Mouse (Mus musculus) erythroblast, embryonic 14.5 days (primary cell): Measurements from ENCODE around the gene Iffo2. TPM values are rescaled to one million over a fixed set of nuclear protein-coding genes. Genes with fewer than 3 reads are reported as not detected.

Source experiments
- H3K27me3 ChIP-seq: 2 replicates; pipeline ENCODE4 v1.6.1; 2012; ENCODE audit warnings: inconsistent platforms; ENCODE audit not compliant: control insufficient read depth
- H3K36me3 ChIP-seq: 2 replicates; pipeline ENCODE4 v1.6.1; 2012; ENCODE audit warnings: mild to moderate bottlenecking, inconsistent platforms; ENCODE audit not compliant: control insufficient read depth
- H3K4me1 ChIP-seq: 2 replicates; pipeline ENCODE4 v1.6.1; 2012; ENCODE audit warnings: inconsistent platforms; ENCODE audit not compliant: control insufficient read depth
- H3K4me3 ChIP-seq: replicated peaks from 2 replicates; pipeline ENCODE3; 2012; ENCODE audit warnings: moderate library complexity, mild to moderate bottlenecking, inconsistent platforms
- H3K9me3 ChIP-seq: 2 replicates; pipeline ENCODE4 v1.6.1; 2012; ENCODE audit warnings: low read length, inconsistent platforms, mixed read lengths; ENCODE audit not compliant: control insufficient read depth
- GATA1 ChIP-seq: IDR thresholded peaks from 2 replicates; pipeline ENCODE4 v1.6.1; 2012; ENCODE audit warnings: low read length, inconsistent platforms, mixed read lengths
- TAL1 ChIP-seq: IDR thresholded peaks from 3 replicates; pipeline ENCODE4 v1.6.1; 2012; ENCODE audit warnings: low read length, inconsistent platforms, mixed read lengths
- polyA plus RNA-seq: library from polyadenylated mRNA; stranded (reverse); fragments of >175 nt; gene quantifications from 2 replicates; pipeline ENCODE4 v1.2.3, GENCODE M21; 2012

The Iffo2 gene
- polyA plus RNA-seq, 1 experiment = not detected

GRCm38 (mm10) chr4:139583629-139584245 lies 53.4 kb downstream of the Iffo2 start:
- H3K9me3 ChIP-seq = no peaks in the 10 kb centered on the region
- no peak for TF ChIP-seq TAL1
- TF ChIP-seq GATA1 = no peak
- no peak overlapping the region for H3K4me3 ChIP-seq
- no peaks in the 10 kb centered on the region; the same call in none of the 2 replicates for H3K4me1 ChIP-seq
- peaks cover 10% of the 10 kb centered on the region for H3K27me3 ChIP-seq
- no peaks in the 10 kb centered on the region for H3K36me3 ChIP-seq

GRCm38 (mm10) chr4:139584704-139585103 lies 54.4 kb downstream of the Iffo2 start:
- Histone ChIP-seq H3K4me1 (no peaks in the 10 kb centered on the region; the same call in none of the 2 replicates), H3K9me3 (no peaks in the 10 kb centered on the region), H3K4me3 (no peak overlapping the region), H3K27me3 (peaks cover 3% of the 10 kb centered on the region; the same call in 1 of the 2 replicates), H3K36me3 (no peaks in the 10 kb centered on the region)
- TF ChIP-seq GATA1 = no peak
- no peak for TF ChIP-seq TAL1

GRCm38 (mm10) chr4:139585713-139586112 lies 55.4 kb downstream of the Iffo2 start:
- Histone ChIP-seq H3K27me3 (peaks cover under 1% of the 10 kb centered on the region; the same call in 1 of the 2 replicates), H3K9me3 (no peaks in the 10 kb centered on the region), H3K36me3 (no peaks in the 10 kb centered on the region), H3K4me1 (no peaks in the 10 kb centered on the region; the same call in none of the 2 replicates), H3K4me3 (no peak overlapping the region)
- TF ChIP-seq GATA1 (no peak), TAL1 (no peak)

- TF ChIP-seq TAL1 (no peak), GATA1 (no peak)
Observed at GRCm38 (mm10) chr4:139587370-139587769, 57.0 kb downstream of the Iffo2 start.

GRCm38 (mm10) chr4:139587773-139588172 lies 57.4 kb downstream of the Iffo2 start:
- Histone ChIP-seq H3K36me3 (no peaks in the 10 kb centered on the region), H3K4me3 (no peak overlapping the region), H3K27me3 (no peaks in the 10 kb centered on the region), H3K9me3 (no peaks in the 10 kb centered on the region), H3K4me1 (no peaks in the 10 kb centered on the region; the same call in none of the 2 replicates)
- TF ChIP-seq TAL1 = no peak
- no peak for TF ChIP-seq GATA1

More at GRCm38 (mm10) chr4:139587370-139587769, 57.0 kb downstream of the Iffo2 start:
- Histone ChIP-seq H3K9me3 (no peaks in the 10 kb centered on the region), H3K4me1 (no peaks in the 10 kb centered on the region; the same call in none of the 2 replicates), H3K4me3 (no peak overlapping the region), H3K27me3 (no peaks in the 10 kb centered on the region), H3K36me3 (no peaks in the 10 kb centered on the region)

- H3K9me3 ChIP-seq = no peaks in the 10 kb centered on the region
- no peaks in the 10 kb centered on the region for H3K36me3 ChIP-seq
- H3K4me1 ChIP-seq = no peaks in the 10 kb centered on the region; the same call in none of the 2 replicates
- no peak overlapping the region for H3K4me3 ChIP-seq
- H3K27me3 ChIP-seq = no peaks in the 10 kb centered on the region
- no peak for TF ChIP-seq TAL1
Observed at GRCm38 (mm10) chr4:139589351-139590027, 59.1 kb downstream of the Iffo2 start.

GRCm38 (mm10) chr4:139590446-139590845 lies 60.1 kb downstream of the Iffo2 start:
- TF ChIP-seq TAL1 = no peak
- TF ChIP-seq GATA1 = no peak
- Histone ChIP-seq H3K36me3 (no peaks in the 10 kb centered on the region), H3K4me3 (no peak overlapping the region), H3K27me3 (no peaks in the 10 kb centered on the region), H3K9me3 (no peaks in the 10 kb centered on the region), H3K4me1 (no peaks in the 10 kb centered on the region; the same call in 1 of the 2 replicates)

GRCm38 (mm10) chr4:139592895-139593294 lies 62.5 kb downstream of the Iffo2 start:
- no peaks in the 10 kb centered on the region for H3K4me1 ChIP-seq
- H3K9me3 ChIP-seq = no peaks in the 10 kb centered on the region
- H3K36me3 ChIP-seq = no peaks in the 10 kb centered on the region
- peaks cover 9% of the 10 kb centered on the region for H3K27me3 ChIP-seq
- H3K4me3 ChIP-seq = no peak overlapping the region
- TF ChIP-seq TAL1 (no peak), GATA1 (no peak)

GRCm38 (mm10) chr4:139593383-139593782 lies 63.0 kb downstream of the Iffo2 start:
- H3K36me3 ChIP-seq = no peaks in the 10 kb centered on the region
- no peak for TF ChIP-seq TAL1
- TF ChIP-seq GATA1 = no peak
- H3K27me3 ChIP-seq = peaks cover 14% of the 10 kb centered on the region
- no peak overlapping the region for H3K4me3 ChIP-seq
- no peaks in the 10 kb centered on the region for H3K9me3 ChIP-seq
- no peaks in the 10 kb centered on the region for H3K4me1 ChIP-seq
